Mouse (Mus musculus) thymus, postnatal 25 days (tissue): ENCODE results near the gene Slc25a53.
"Not testable (repeated sequence)": the region's sequence is repeated elsewhere in the genome, so short reads cannot be mapped to it uniquely, and the experiment has no call there.

Experiments
- DNase-seq: peaks from one replicate; pipeline ENCODE4 v3.0.0; 2022

Slc25a53 gene

DNA sequence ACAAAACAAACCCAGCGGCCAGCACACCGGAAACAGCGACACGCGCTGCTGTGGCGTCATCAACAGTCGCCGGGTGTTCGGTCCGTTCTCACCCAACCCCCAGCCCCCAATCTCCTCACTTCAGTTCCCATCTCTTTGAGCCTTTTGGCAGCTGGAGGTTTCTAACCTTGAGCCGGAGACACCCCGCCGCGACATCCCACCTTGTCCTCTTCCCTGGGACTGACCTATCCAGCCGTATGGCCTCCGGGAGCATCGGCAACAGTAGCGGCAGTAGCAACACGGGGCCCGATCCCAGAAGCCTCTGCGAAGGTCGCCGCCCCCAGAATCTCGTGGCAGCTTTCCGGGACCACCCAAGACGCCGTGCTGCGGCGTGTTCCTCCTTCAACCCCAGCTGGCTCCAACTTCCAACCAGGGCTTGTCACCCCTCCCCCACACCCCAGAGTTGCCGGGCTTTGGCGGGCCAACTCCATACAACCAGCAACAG, at the start of gene Slc25a53:
Slc25a53 (minus strand) TSS at position 303 of the 484 bp plus-strand sequence.
- peak; percentile 81 for DNase-seq

DNA sequence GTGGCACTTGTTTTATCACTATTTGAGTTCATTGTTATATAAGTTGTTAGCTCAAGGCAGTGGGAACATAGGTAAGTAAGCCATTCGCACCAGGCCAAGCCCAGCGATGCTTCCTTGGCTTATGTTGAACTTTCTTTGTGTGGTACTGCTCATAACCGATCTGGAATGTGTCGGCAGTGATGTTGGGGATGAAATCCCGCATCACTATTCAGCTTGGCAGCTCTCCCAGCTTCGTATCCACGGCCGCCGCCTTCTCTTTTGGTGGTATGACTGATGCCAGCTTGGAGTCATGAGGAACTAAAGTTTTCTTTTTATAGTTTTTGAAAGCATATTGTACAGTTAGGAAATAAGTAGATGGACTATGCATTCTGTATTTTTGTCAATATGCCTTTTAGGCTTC, 25.1 kb upstream of the Slc25a53 start:
- DNase-seq: no peak

DNA sequence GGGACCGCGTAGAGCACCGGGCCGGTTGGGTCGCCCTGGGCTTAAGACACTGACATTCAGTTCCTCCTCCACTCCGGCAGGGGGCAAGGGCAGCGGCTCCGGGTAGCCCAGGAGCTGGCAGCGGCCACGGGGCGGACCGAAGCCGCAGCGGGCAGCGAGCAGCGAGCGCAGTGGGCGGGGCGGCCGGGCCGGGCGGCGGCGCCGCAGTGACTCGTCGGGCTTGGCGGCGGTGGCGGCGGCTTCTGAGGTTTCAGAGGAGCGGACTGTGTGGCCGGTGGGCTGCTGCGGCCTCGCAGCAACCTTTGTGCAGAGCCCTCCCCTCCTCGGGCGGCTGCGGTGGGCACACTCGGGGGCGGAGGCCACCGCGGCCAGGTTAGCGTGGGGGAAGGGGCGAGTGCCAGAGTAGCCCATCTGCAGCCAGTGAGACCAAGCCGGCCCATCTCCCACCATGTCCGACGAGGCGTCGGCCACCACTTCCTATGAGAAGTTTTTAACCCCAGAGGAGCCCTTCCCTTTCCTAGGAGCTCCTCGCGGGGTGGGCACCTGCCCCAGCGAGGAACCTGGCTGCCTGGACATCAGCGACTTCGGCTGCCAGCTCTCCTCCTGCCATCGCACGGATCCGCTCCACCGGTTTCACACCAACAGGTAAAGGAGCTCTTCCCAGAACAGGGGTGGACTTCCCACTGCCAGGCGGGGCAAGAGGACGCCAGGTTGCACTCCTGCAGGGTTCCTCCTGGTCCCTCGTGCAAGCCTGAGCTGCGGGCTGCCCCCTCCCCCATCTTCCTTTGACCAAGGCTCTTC, 11.5 kb upstream of the Slc25a53 start, which contains the start of gene Fam199x:
Fam199x (plus strand) TSS at position 170 of the 801 bp plus-strand sequence.
- peak; percentile 64 for DNase-seq

DNA sequence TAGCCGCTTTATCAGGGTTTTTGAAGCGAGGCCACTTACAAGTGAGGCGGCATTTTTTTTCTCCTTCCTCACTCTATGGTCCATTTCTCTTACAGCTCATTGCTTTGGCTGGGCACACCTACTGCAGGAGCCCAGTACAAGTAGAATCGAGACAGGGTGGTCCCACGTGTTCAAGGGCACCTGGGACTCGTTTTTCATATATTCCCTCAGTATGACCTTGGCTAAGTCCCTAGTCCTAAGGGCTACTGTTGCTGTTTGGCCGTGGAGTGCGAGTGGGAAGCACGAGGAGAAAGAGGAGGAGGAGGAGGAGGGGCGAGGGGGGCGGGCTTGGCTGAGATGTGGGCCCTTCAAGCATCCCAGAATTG, 10.9 kb upstream of the Slc25a53 start:
- DNase-seq: no peak

DNA sequence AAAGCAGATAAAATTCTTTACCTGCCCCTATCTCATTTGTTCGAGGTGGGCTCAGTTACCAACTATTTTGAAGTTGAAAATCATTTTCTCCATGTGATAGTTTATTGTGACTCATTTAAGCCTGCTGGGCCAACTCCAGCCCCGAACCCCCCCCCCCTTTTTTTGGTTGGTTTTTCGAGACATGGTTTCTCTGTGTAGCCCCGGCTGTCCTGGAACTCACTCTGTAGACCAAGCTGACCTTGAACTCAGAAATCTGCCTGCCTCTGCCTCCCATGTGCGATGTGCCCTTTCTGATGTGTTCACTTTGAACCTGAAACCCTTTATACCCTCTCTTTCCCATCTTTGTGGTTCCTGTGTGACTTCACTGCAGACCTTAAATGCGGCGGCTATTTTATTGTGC, 400 bp upstream of the Slc25a53 start:
- no peak for DNase-seq

DNA sequence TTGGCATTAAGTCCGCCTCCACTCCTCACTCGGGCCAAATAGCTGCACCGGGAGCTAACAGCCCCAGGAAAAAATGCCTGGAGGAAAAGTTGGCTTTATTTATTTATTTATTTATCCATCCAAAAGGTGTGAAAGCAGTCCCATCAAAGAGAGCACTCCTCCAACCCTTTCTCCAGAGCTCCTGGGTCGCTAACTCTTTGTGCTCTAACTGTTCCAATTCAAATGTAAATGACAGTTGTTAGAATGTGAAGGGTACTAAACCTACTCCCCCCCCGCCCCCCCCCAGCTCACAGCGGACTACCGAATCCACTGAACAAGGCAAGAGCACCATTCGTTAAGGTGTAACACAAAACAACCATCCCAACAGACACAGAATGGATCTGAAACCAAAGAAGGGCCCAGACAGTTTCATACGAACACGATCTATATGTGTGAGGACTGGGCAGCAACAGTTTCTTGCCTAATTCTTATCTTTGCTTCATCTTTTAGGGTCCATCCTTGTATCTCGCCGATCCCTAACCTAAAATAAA, 567 bp downstream of the Slc25a53 start:
- no peak for DNase-seq

DNA sequence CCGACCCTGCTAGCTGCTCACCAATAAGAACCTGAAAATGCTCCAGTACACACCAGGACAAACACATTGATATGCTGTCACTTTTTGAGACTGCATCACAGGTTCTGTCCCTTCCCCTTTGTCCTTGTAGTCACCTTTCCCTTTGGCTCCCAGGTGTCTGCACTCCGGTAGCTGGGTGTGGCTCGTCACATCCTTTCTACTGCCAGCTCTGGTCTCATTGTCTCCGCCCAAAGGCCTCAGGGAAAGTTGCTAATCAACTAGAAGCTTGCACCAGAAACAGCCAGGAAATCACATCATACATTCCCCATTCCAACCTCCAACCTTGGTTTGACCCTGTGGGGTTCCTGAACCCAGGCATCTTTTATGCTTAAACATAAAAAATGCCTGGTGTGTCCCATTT, 3.8 kb downstream of the Slc25a53 start:
- no peak for DNase-seq

DNA sequence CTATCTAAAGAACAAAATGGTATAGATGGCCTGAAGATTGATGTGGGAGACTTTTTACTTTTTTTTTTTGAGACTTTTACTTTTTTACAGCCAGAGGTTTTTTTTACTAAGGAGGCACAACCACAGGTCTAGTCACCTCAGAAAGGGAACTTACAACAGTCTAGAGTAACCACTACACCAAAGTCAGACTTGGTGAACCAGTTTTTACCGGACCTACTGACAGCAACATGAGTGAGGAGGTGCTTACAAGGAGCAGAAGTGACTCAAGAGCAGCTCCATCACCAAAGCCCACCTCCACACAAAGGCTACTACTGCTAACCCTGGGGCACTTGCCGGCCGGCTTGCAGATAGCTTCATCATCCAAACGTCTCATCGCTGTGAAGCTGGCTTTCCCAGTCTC, 6.4 kb downstream of the Slc25a53 start:
- DNase-seq: no peak

DNA sequence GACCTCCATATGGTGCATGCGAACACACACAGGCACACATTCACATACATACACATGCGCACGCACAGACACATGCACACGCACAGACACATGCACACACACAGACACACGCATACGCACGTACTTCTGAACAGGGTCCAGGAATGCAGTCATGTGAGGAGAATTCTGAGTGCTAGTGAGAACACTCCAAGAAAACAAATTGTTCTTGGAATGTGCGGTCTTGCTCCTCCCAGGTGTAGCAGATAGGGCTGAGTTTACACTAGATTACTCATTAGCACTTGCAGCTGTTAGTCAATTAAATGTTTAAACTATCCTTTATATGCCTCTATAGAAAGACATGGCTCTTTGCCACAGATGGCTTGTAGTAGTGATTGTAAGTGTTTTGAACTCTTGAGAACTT, 7.2 kb downstream of the Slc25a53 start:
- no peak for DNase-seq

DNA sequence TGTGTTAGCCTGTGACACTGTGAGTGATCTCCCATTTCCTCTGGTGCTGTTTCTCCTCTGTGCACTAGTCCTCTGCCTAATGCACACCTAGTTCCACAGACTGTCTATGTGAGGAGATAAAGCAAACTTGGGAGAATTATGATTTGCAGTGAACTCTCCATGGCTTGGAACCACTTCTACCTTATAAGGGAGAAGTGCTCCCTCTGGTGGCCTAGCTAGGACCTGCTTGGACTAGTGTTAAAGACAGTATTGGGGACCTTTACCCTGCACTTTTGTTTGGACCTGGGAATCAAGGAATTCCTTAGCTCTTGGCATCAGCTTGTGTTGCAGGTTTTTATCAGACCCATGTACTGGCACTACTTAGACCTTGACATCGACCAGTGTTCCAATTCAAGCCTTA, 18.8 kb downstream of the Slc25a53 start:
- DNase-seq: peak; percentile 49

DNA sequence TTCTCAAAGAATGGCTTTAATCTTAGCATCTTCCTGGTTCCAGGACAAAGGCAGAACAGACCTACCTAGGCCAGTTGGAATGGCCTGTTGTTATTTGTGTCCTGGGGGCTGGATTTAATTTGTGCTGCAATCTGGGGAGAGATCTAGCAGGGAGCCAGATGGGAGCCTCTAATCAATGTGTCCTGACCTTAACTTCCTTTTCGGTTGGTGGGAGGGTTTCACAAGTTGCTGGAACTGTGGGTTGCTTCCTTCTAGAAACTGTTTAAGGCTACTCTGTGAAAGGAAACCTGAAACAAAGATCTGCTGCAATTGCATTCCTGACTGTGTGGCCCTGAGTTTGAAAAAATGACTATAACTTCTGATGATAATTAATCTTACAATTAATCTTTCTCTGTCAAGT, 20.4 kb downstream of the Slc25a53 start:
- DNase-seq: no peak

DNA sequence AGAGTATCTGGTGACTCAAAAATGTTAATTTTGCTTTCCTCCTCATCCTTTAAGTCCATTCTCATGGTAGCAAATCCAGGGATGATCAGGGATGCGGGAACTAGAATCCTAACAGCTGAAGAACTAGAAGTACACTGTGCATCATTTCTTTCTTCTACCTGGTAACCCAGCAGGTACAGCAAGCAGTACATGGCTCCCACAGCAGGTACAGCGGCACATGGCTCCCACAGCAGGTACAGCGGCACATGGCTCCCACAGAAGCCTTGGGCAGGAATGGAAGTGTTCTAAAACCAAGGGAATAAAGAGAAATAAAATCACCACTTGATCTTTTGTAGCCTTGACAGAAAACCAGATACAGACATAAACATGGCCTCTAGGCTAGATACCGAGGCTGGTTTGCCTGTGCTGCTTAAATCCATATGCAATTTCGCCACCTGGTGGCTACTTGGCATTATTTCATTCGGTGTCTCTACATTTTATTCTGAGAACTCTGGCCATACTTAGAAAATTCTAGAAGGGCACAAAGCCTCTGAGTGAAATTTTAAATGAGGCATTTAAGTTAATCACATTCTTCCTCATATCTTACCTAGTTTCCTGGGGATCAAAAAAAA, 22.9 kb downstream of the Slc25a53 start:
- peak; percentile 42 for DNase-seq

DNA sequence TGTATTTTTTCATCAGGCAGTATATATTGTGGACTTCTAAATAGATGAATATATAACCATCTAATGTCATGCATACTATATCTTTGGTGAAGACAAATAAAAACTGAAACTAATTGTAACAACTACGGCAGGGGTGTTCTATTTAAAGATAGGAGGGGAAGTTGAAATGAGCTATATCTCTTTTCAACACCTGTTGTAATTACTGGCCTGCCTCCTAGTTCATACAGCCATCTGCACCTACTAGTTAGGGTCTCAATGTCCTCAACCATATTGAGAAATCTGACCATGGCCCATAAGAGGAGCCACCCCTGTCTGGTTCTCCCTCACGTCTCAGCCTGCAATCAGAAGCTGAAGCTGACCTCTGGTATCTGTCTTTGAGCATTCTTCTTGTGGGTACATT, 41.8 kb downstream of the Slc25a53 start:
- DNase-seq: no peak

DNA sequence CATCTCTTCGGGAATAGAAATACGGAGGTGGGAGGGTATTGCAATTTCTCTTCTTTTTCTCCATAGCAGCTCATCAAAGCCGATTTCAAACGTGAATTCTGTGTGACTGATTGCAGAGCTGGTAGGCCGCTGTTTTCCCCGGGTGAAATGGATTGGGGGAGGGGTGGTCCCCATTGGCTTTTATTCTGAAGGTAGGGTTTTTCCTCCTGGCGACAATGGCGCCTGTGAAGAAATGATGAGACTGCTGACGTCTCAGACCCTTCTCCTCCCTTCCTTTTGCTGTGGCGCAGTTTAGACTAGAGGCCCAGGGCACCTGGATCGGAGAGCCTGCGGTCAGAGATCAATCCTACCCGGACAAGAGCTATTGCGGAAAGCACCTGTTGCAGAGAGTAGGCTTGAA, 44.5 kb downstream of the Slc25a53 start:
- no peak for DNase-seq

DNA sequence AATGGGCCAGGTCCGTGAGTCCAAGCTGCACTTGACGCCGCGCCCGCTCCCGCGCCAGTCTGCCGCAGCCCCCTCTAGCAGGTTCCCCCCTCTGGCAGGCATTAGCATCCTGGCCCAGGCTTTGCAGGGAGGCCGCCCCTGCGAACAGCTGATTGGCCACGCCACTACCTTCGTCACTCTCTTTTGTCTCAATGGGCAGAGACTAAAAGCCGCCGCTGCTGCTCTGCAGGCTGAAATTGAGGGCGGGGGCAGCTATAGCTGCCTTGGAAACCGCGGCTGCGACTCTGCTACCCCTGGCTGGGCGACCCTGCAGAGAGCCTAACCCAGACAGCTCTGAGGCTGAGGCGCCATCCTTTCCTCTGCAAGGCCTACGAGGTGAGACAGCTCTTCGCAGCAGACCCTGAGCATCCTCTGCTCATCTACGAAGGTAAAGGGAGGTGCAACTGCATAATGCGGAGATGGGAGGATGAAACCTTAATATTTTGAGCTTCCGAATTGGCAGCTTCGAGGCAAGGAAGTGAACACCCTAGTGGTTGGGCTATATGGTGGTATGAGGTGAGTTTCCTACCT, 45.0 kb downstream of the Slc25a53 start, which contains the start of gene Zcchc18:
Zcchc18 (plus strand) TSS at position 178 of the 570 bp plus-strand sequence.
- DNase-seq: peak; percentile 64

DNA sequence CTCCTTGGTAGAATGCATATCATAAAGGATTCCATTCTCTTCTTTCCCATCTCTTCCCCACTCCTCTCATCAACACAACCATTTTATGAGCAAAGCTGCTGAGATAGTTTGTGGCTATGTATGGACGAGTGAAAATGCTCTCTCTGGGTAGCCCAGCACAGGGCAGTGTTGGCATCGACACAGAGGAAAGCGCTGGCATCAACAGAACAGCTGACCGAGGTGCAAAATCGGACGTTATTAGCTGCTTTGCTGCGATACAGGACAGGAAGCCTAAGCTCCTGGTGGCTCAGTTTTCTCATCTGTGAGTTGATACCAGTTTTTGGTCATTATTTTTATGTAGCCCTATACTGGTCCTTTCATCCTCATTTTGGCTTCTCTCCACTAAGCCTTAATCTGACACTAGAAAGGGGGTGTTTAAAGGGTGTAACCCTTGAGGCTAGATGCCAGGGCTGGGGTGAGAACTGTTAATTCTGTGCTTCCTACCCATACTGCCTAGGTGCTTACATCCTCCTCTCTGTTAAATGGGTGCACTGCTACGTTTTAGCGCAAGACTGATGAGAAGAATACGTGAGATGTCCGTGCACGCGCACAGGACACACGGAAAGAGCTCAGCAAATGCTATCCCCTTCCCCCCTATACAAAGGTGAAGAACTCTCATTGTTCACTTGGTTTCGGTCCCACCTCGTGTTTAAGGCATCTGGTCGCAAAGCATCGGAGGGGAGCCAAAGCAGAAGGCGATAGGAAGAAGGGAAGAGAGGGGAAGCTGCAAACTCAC, 45.7 kb downstream of the Slc25a53 start:
- no peak for DNase-seq

DNA sequence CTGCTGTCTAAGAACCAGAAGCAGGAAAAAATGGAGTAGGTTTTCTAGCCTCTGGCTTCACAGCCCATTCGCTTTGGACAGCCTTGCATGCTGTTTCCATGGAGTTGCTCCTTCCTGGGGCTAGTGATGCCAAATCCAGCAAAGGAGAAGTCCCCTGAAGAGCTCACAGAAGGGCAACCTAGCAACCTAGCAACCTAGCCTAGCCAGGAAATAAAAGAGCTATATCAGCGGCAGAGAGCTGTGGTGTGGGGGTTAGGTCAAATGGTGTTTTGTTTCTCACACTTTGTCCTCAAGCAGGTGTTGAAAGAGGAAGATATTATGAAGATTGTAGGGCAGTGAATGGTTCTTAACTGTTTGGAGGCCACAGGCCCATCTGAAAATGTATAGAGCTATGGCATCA, 46.8 kb downstream of the Slc25a53 start:
- DNase-seq: no peak

DNA sequence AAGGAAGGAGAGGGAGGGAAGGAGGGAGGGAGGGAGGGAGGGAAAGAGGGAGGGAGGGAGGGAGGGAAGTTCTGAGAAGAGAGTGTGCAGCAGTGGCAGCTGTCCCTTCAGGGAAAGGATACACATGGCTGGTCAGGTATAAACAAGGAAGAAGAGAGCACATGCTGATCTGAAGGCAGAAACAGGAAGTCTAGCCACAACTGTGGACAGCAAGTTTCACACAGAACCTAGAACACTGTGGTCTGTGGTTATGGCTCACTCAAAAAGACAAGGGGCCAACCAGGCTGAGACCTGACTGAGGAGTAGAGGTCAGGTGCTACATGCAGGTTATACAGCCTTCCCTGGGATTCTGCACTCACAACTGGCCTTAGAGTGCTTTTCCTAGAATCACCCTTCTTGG, 52.1 kb downstream of the Slc25a53 start:
- no peak for DNase-seq

DNA sequence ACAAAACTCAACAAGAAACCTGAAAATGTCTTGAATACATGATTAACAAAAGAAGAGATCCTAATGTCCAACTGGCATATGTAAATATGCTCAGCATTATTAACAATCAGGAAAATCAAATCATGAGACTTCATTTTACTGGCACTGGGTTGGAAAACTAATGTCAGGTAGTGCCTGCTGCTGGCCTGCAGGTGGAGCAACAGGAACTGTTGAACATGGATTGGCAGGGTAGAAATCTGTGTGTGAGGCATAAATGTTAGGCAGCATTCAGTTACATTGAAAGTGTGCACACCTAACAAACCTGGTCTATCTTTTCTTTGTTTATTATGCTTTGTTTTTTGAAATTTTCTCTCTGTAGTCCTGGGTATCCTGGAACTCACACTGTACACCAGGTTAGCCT, 59.5 kb downstream of the Slc25a53 start:
- DNase-seq: no peak

DNA sequence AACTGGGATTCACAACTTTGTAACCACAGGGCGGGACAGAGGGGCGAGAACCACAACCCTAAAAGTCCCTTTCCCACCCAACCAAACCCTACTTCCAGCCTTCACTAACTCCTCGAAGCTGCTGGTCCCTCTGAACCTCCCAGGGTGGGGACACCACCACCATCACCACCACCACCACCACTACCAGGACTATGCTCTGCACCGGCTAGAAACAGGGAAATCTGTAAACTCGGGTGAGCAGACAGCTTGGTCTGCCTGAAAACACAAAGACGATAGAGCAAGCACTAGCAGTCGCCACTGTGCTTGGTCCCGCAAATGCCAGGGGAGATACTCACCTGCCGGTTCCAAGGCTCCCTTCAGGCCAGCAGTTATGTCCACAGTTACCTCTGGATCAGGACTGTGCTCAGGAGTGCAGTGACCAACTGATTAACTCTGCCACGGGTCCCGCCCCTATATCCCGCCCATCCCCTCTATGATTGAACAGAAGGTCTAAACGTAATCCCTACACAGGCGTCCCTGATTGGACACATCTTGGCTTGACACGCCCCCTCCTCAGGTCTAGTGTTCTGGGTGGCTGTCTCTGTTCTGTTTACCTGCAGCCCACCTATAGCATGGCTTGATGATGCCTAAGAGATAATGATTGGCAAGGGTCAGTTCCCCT, 61.5 kb downstream of the Slc25a53 start, which contains the start of the genes Tmsb15l and Tmsb15b1:
Tmsb15l (minus strand) TSS at position 446 of the 661 bp plus-strand sequence.
Tmsb15b1 (minus strand) TSS at position 451 of the 661 bp plus-strand sequence.
- peak; percentile 73 for DNase-seq

DNA sequence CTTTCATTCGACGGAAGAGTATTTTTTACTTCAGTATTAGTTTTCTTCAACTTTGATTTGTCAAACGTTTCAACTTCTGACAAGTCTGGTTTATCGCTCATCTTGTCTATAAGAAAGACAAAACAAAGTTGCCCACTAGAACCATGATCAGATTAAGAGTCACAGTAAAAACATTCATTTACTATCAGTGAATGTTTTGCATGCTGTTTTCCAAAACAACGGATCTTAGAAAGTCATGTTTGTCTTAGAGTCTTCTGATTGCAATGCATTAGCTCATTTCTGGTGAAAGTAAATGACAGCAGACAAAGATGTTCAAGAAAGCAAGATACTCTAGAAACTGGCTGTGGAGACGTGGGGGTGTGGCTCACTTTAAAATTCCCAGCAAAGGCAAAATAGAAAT, 62.7 kb downstream of the Slc25a53 start, which contains the start of gene Tmsb15b2:
Tmsb15b2 (minus strand) TSS at position 101 of the 400 bp plus-strand sequence.
- DNase-seq: not testable (repeated sequence)

DNA sequence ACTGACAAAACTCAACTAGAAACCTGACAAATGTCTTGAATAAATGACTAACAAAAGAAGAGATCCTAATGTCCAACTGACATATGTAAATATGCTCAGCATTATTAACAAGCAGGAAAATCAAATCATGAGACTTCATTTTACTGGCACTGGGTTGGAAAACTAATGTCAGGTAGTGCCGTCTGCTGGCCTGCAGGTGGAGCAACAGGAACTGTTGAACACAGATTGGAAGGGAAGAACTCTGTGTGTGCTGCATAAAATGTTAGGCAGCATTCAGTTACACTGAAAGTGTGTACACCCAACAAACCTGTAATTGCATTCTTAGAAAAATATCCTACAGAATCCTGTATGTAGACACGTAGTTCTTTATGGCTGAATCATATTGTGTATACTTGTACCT, 78.4 kb downstream of the Slc25a53 start:
- DNase-seq: peak; percentile 1
